Mouse (Mus musculus): ENCODE results near the gene Gm28036. TPM values are rescaled to one million over a fixed set of nuclear protein-coding genes. Genes with fewer than 3 reads are reported as not detected.

Gene Gm28036
- total RNA-seq, 2 experiments from 2014 or later: 26.1 to 40.2 TPM

- DNase-seq: no peak
- intact Hi-C loops (cut with DNase I): no loop called here
These were observed 39.3 kb downstream of the Gm28036 start for GRCm38 (mm10) chr2:156087391-156088110.

- no peak for DNase-seq
- intact Hi-C loops (cut with DNase I): no loop called here
These were observed 42.4 kb downstream of the Gm28036 start for GRCm38 (mm10) chr2:156084541-156084940.

- intact Hi-C loops (cut with DNase I): no loop called here
- no peak for DNase-seq
These were observed 46.5 kb downstream of the Gm28036 start for GRCm38 (mm10) chr2:156080391-156080790.

- intact Hi-C loops (cut with DNase I): no loop called here
- no peak for DNase-seq
These were observed 47.2 kb downstream of the Gm28036 start for GRCm38 (mm10) chr2:156079674-156080073.

- no peak for DNase-seq
- intact Hi-C loops (cut with DNase I): no loop called here
These were observed 47.7 kb downstream of the Gm28036 start for GRCm38 (mm10) chr2:156079183-156079560.

- intact Hi-C loops (cut with DNase I): no loop called here
- no peak for DNase-seq
These were observed 48.3 kb downstream of the Gm28036 start for GRCm38 (mm10) chr2:156078421-156079182.

- no peak for DNase-seq
- intact Hi-C loops (cut with DNase I): no loop called here
These were observed 49.4 kb downstream of the Gm28036 start for GRCm38 (mm10) chr2:156077461-156077860.

- intact Hi-C loops (cut with DNase I): no loop called here
- no peak for DNase-seq
These were observed 53.2 kb downstream of the Gm28036 start for GRCm38 (mm10) chr2:156073725-156074124.

GRCm38 (mm10) chr2:156071236-156071635 is 55.7 kb downstream of the Gm28036 start:
- intact Hi-C loops (cut with DNase I): no loop called here
- no peak for DNase-seq

GRCm38 (mm10) chr2:156067916-156068315 is 59.0 kb downstream of the Gm28036 start:
- DNase-seq: peak; percentile 82
- intact Hi-C loops (cut with DNase I): no loop called here

GRCm38 (mm10) chr2:156066126-156066525 is 60.8 kb downstream of the Gm28036 start:
- DNase-seq: no peak

GRCm38 (mm10) chr2:156065099-156066041 is 61.5 kb downstream of the Gm28036 start, which contains the start of gene Spag4:
Gene Spag4 (plus strand): TSS chr2:156065175.
- peak; percentile 71 for DNase-seq

More at GRCm38 (mm10) chr2:156066126-156066525, 60.8 kb downstream of the Gm28036 start:
- intact Hi-C loops (cut with DNase I): no loop called here

GRCm38 (mm10) chr2:156052816-156053215 is 74.1 kb downstream of the Gm28036 start, which contains the start of gene Fer1l4:
Gene Fer1l4 (minus strand): TSS chr2:156052947.
- intact Hi-C loops (cut with DNase I): no loop called here

More at GRCm38 (mm10) chr2:156065099-156066041, 61.5 kb downstream of the Gm28036 start, which contains the start of gene Spag4:
- intact Hi-C loops (cut with DNase I): no loop called here

GRCm38 (mm10) chr2:156047929-156048328 is 79.0 kb downstream of the Gm28036 start:
- no peak for DNase-seq
- intact Hi-C loops (cut with DNase I): no loop called here

More at GRCm38 (mm10) chr2:156052816-156053215, 74.1 kb downstream of the Gm28036 start, which contains the start of gene Fer1l4:
- DNase-seq: no peak

- intact Hi-C loops (cut with DNase I): no loop called here
- no peak for DNase-seq
These were observed 84.0 kb downstream of the Gm28036 start for GRCm38 (mm10) chr2:156042903-156043302.

GRCm38 (mm10) chr2:156039390-156039789 is 87.5 kb downstream of the Gm28036 start:
- no peak for DNase-seq
- intact Hi-C loops (cut with DNase I): no loop called here

GRCm38 (mm10) chr2:156025482-156025881 is 101.4 kb downstream of the Gm28036 start:
- intact Hi-C loops (cut with DNase I): no loop called here

More at GRCm38 (mm10) chr2:156025482-156025881, 101.4 kb downstream of the Gm28036 start:
- DNase-seq: no peak
